Mouse (Mus musculus): ENCODE data around the gene Gm20388. TPM values are rescaled to one million over a fixed set of nuclear protein-coding genes. Genes with fewer than 3 reads are reported as not detected.

The Gm20388 gene
- total RNA-seq, 1 experiment, result 27.0 TPM

DNA sequence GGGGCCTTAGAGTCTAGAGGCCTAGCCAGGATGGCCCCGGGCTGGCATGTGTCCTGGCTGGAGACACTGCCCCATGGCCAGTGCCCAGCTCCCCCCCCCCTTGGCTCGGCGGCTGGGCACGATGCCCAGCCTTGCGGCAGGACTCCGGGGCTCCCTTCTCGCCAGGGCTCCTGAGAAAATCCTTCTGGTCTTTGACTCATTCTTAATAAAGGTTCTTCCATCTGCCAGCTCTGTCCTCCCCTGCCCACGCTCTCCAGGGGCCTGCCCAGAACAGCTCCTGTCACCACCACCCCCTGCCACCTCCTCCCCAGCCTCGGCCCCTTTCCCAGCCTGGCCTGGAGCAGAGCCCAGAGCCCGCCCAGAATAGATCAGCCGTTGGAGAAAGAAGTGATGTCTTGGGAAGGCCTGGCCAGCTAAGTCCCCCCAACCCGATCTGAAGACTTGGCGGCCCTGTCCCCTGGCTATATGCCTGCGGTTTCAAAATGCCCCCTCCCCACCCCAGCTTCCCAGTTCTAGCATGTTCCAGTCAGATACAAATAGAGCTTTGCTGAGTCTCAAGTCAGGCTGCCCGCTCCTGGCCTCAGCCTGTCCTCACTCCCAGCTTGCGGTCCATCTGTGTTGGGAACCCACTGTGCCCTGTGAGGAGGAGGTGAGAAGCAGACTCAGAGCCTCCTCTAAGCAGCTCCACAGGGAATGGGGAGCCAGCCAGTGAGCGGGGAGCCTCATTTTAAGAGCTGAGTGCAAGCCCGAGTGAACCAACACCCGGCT is 472.0 kb downstream of the Gm20388 start:
- Histone ChIP-seq H3K27ac (ENCODE audit: insufficient read depth, low read depth, low read length, poor library complexity, severe bottlenecking) (no peak overlapping the region), H3K4me3 (ENCODE audit: insufficient read depth in 1 of 2, low read depth in 1 of 2, low read length in 2 of 2, poor library complexity in 1 of 2, severe bottlenecking in 1 of 2) (no peak overlapping the region), H3K9ac (ENCODE audit: insufficient read depth, low read depth, low read length, poor library complexity, severe bottlenecking) (no peak overlapping the region), H3K9me3 (ENCODE audit: control insufficient read depth, insufficient read depth, low read depth, low read length) (no peaks in the 10 kb centered on the region), H3K4me1 (ENCODE audit: control insufficient read depth in 2 of 2, insufficient read depth in 2 of 2, low read length in 2 of 2, poor library complexity in 1 of 2) (peaks cover 0 to 16% of the 10 kb centered on the region in 2 experiments; a peak in 1 of 4 replicates), H3K36me3 (ENCODE audit: control insufficient read depth, insufficient read depth, low read length, poor library complexity, severe bottlenecking) (no peaks in the 10 kb centered on the region)
- no peak for DNase-seq (ENCODE audit: low read depth, low spot score)
- TF ChIP-seq MAFK (IDR thresholded peaks at IDR 0.05; ENCODE audit: insufficient read depth, low read depth, low read length) (no peak), ZC3H11A (IDR thresholded peaks at IDR 0.05; ENCODE audit: borderline replicate concordance, low read depth, low read length) (no peak), HCFC1 (IDR thresholded peaks at IDR 0.05; ENCODE audit: borderline replicate concordance, insufficient read depth, low read length) (no peak), CHD2 (IDR thresholded peaks at IDR 0.05; ENCODE audit: low read depth, low read length) (no peak), ZNF384 (IDR thresholded peaks at IDR 0.05; ENCODE audit: low read depth, low read length) (no peak)
- in situ Hi-C loops (cut with MboI; ENCODE audit: low sequenced_read_pairs in 2 of 2, unreplicated experiment in 2 of 2), result no loop called here

DNA sequence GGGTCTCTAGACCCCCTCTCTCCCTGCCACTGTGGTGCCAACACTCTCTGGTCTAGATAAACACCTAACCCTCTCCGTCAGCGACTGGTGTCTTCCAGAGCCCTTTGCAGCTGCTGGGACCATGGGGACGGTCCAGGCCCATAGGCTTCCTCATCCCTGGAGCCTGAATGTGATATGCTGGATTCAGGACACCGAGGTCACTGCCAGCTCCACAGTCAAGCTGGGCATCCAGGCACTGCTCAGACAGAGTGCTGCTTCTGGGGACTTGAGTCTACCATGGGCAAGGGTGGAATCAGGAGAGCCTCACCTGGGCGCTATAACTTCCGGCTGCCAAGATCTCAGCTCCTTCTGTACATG is 472.5 kb downstream of the Gm20388 start:
- no peak for TF ChIP-seq CHD2 (IDR thresholded peaks at IDR 0.05; ENCODE audit: low read depth, low read length)
- TF ChIP-seq MAFK (IDR thresholded peaks at IDR 0.05; ENCODE audit: insufficient read depth, low read depth, low read length), result no peak
- TF ChIP-seq ZNF384 (IDR thresholded peaks at IDR 0.05; ENCODE audit: low read depth, low read length), result no peak
- TF ChIP-seq ZC3H11A (IDR thresholded peaks at IDR 0.05; ENCODE audit: borderline replicate concordance, low read depth, low read length), result no peak
- no peak for TF ChIP-seq HCFC1 (IDR thresholded peaks at IDR 0.05; ENCODE audit: borderline replicate concordance, insufficient read depth, low read length)
- DNase-seq (ENCODE audit: low read depth, low spot score), result no peak
- Histone ChIP-seq H3K9me3 (ENCODE audit: control insufficient read depth, insufficient read depth, low read depth, low read length) (no peaks in the 10 kb centered on the region), H3K27ac (ENCODE audit: insufficient read depth, low read depth, low read length, poor library complexity, severe bottlenecking) (no peak overlapping the region), H3K9ac (ENCODE audit: insufficient read depth, low read depth, low read length, poor library complexity, severe bottlenecking) (no peak overlapping the region), H3K36me3 (ENCODE audit: control insufficient read depth, insufficient read depth, low read length, poor library complexity, severe bottlenecking) (no peaks in the 10 kb centered on the region), H3K4me1 (ENCODE audit: control insufficient read depth in 2 of 2, insufficient read depth in 2 of 2, low read length in 2 of 2, poor library complexity in 1 of 2) (peaks cover 0 to 14% of the 10 kb centered on the region in 2 experiments; a peak in 1 of 4 replicates), H3K4me3 (ENCODE audit: insufficient read depth in 1 of 2, low read depth in 1 of 2, low read length in 2 of 2, poor library complexity in 1 of 2, severe bottlenecking in 1 of 2) (no peak overlapping the region)
- in situ Hi-C loops (cut with MboI; ENCODE audit: low sequenced_read_pairs in 2 of 2, unreplicated experiment in 2 of 2), result no loop called here

- Histone ChIP-seq H3K4me3 (ENCODE audit: insufficient read depth in 1 of 2, low read depth in 1 of 2, low read length in 2 of 2, poor library complexity in 1 of 2, severe bottlenecking in 1 of 2) (no peak overlapping the region), H3K36me3 (ENCODE audit: control insufficient read depth, insufficient read depth, low read length, poor library complexity, severe bottlenecking) (no peaks in the 10 kb centered on the region), H3K9me3 (ENCODE audit: control insufficient read depth, insufficient read depth, low read depth, low read length) (no peaks in the 10 kb centered on the region), H3K4me1 (ENCODE audit: control insufficient read depth in 2 of 2, insufficient read depth in 2 of 2, low read length in 2 of 2, poor library complexity in 1 of 2) (peaks cover 0 to 9% of the 10 kb centered on the region in 2 experiments; a peak in 1 of 4 replicates), H3K27ac (ENCODE audit: insufficient read depth, low read depth, low read length, poor library complexity, severe bottlenecking) (no peak overlapping the region), H3K9ac (ENCODE audit: insufficient read depth, low read depth, low read length, poor library complexity, severe bottlenecking) (no peak overlapping the region)
- in situ Hi-C loops (cut with MboI; ENCODE audit: low sequenced_read_pairs in 2 of 2, unreplicated experiment in 2 of 2), result no loop called here
- DNase-seq (ENCODE audit: low read depth, low spot score), result no peak
- TF ChIP-seq ZC3H11A (IDR thresholded peaks at IDR 0.05; ENCODE audit: borderline replicate concordance, low read depth, low read length), result no peak
- no peak for TF ChIP-seq ZNF384 (IDR thresholded peaks at IDR 0.05; ENCODE audit: low read depth, low read length)
- TF ChIP-seq CHD2 (IDR thresholded peaks at IDR 0.05; ENCODE audit: low read depth, low read length), result no peak
These were observed 473.1 kb downstream of the Gm20388 start for GRCm38 (mm10) chr8:120383713-120384112.

GRCm38 (mm10) chr8:120384745-120385144 is 474.1 kb downstream of the Gm20388 start:
- Histone ChIP-seq H3K4me1 (ENCODE audit: control insufficient read depth in 2 of 2, insufficient read depth in 2 of 2, low read length in 2 of 2, poor library complexity in 1 of 2) (peaks cover 0 to 5% of the 10 kb centered on the region in 2 experiments; a peak in 1 of 4 replicates), H3K36me3 (ENCODE audit: control insufficient read depth, insufficient read depth, low read length, poor library complexity, severe bottlenecking) (no peaks in the 10 kb centered on the region), H3K9ac (ENCODE audit: insufficient read depth, low read depth, low read length, poor library complexity, severe bottlenecking) (no peak overlapping the region), H3K4me3 (ENCODE audit: insufficient read depth in 1 of 2, low read depth in 1 of 2, low read length in 2 of 2, poor library complexity in 1 of 2, severe bottlenecking in 1 of 2) (no peak overlapping the region), H3K27ac (ENCODE audit: insufficient read depth, low read depth, low read length, poor library complexity, severe bottlenecking) (no peak overlapping the region), H3K9me3 (ENCODE audit: control insufficient read depth, insufficient read depth, low read depth, low read length) (no peaks in the 10 kb centered on the region)
- peak; percentile 35 for DNase-seq (ENCODE audit: low read depth, low spot score)
- no peak for TF ChIP-seq ZNF384 (IDR thresholded peaks at IDR 0.05; ENCODE audit: low read depth, low read length)
- TF ChIP-seq ZC3H11A (IDR thresholded peaks at IDR 0.05; ENCODE audit: borderline replicate concordance, low read depth, low read length), result no peak
- no peak for TF ChIP-seq HCFC1 (IDR thresholded peaks at IDR 0.05; ENCODE audit: borderline replicate concordance, insufficient read depth, low read length)
- TF ChIP-seq MAFK (IDR thresholded peaks at IDR 0.05; ENCODE audit: insufficient read depth, low read depth, low read length), result no peak
- TF ChIP-seq CHD2 (IDR thresholded peaks at IDR 0.05; ENCODE audit: low read depth, low read length), result no peak
- in situ Hi-C loops (cut with MboI; ENCODE audit: low sequenced_read_pairs in 2 of 2, unreplicated experiment in 2 of 2), result no loop called here
